Mouse (Mus musculus) C2C12 (cell line): ENCODE data around the gene Myof. TPM values are rescaled to one million over a fixed set of nuclear protein-coding genes. Genes with fewer than 3 reads are reported as not detected.

Experiments
- H3K27me3 ChIP-seq: one replicate; pipeline ENCODE4 v1.6.1; 2011; ENCODE audit not compliant: control insufficient read depth, insufficient read depth, insufficient read length
- H3K36me3 ChIP-seq: one replicate; pipeline ENCODE4 v1.6.1; 2011; ENCODE audit not compliant: control insufficient read depth, insufficient read depth
- H3K4me3 ChIP-seq: one replicate; pipeline ENCODE4 v1.5.1; 2011; ENCODE audit warnings: mild to moderate bottlenecking, control low read depth; ENCODE audit not compliant: poor library complexity, insufficient read depth, severe bottlenecking
- H3K79me2 ChIP-seq: one replicate; pipeline ENCODE4 v1.6.1; 2011; ENCODE audit not compliant: control insufficient read depth, insufficient read depth
- H3K79me3 ChIP-seq: one replicate; pipeline ENCODE4 v1.6.1; 2011; ENCODE audit warnings: low read depth, control low read depth
- H3ac ChIP-seq: one replicate; pipeline ENCODE3; 2011; ENCODE audit warnings: low read depth; ENCODE audit not compliant: control insufficient read depth, insufficient read length
- CEBPB ChIP-seq: IDR thresholded peaks from one replicate; pipeline ENCODE4 v1.6.1; 2011; ENCODE audit warnings: low read depth, mild to moderate bottlenecking, control low read depth, moderate library complexity
- CTCF ChIP-seq: IDR thresholded peaks from one replicate; pipeline ENCODE4 v1.5.1; 2011; ENCODE audit not compliant: control insufficient read depth, insufficient read depth, insufficient read length
- FOSL1 ChIP-seq: IDR thresholded peaks from one replicate; pipeline ENCODE4 v1.8.0; 2011; ENCODE audit warnings: mild to moderate bottlenecking, low read length; ENCODE audit not compliant: poor library complexity, insufficient read depth, severe bottlenecking
- MAX ChIP-seq: IDR thresholded peaks from one replicate; pipeline ENCODE4 v1.6.1; 2011; ENCODE audit warnings: mild to moderate bottlenecking, control low read depth
- MYOD1 ChIP-seq: IDR thresholded peaks from one replicate; pipeline ENCODE4 v1.6.1; 2011; ENCODE audit warnings: low read depth; ENCODE audit not compliant: control insufficient read depth, insufficient read length
- MYOG ChIP-seq: IDR thresholded peaks from one replicate; pipeline ENCODE4 v1.6.1; 2011; ENCODE audit not compliant: control insufficient read depth, insufficient read length; ENCODE audit errors: extremely low read depth
- USF1 ChIP-seq: IDR thresholded peaks from one replicate; pipeline ENCODE4 v1.6.1; 2011; ENCODE audit warnings: low read depth, mild to moderate bottlenecking, control low read depth, moderate library complexity
- polyA plus RNA-seq: library from polyadenylated mRNA; unstranded; fragments of >200 nt; fragmentation: generic; extraction: Trizol; gene quantifications from one replicate; pipeline ENCODE4 v1.2.1, GENCODE M21; 2012; ENCODE audit warnings: missing spikeins

Myof gene
- polyA plus RNA-seq, 1 experiment, result 125 TPM

DNA sequence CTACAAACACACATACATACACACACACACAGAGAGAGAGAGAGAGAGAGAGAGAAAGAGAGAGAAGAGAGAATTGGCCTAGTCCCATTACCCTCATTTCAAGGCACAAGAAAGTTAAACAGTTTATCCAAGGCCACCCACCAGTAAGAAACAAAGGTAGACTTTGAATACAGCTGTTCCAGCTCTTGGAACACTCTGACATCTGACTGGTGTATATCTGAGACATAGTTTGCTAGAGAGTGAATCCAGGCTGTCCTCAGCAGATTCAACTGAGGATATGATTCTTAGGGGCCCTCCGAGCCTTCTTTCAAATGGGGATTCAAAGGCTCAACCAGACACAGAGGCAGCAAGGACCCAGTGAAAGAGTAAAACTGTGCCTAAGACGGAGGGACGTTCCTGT lies 14.1 kb downstream of the Myof start:
- TF ChIP-seq MYOD1 (no peak), CEBPB (no peak), MYOG (no peak), MAX (no peak), USF1 (no peak), FOSL1 (no peak), CTCF (no peak)
- H3K4me3 ChIP-seq, result no peak overlapping the region
- peaks cover 87% of the 10 kb centered on the region for H3K79me2 ChIP-seq
- H3ac ChIP-seq, result no peak overlapping the region
- peaks cover 65% of the 10 kb centered on the region for H3K79me3 ChIP-seq
- no peaks in the 10 kb centered on the region for H3K27me3 ChIP-seq
- H3K36me3 ChIP-seq, result peaks cover 31% of the 10 kb centered on the region

DNA sequence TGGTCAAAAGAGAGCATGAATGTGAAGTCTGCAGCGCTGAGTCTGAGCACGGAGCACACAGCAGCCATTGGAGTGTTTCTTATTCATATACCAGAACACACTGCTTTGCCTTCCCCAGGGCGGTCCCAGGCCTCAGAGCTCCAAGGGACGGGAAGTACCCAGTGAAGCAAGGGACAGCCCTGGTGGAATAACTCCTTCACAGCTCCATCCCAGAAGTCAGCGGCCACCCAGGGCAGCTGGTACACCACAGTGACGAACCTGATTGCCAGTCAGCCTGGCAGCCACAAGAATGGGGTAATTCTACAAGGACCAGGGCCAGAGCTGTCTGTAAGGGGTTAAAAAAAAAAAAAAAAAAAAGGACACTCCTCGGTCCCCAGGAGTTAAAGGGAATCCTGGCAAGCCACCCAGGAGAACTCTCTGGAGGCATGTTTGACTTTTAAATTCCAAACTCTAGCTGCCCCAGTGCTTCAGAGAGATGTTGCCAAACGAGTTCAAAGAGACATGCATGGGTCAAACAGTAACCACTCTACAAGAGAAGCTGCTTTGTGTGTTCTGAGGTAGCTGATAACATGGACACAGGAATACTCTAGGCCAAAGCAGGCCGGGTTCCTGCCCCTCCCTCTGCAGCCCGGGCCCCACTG lies 15.4 kb downstream of the Myof start:
- Histone ChIP-seq H3K27me3 (no peaks in the 10 kb centered on the region), H3K79me3 (peaks cover 59% of the 10 kb centered on the region), H3K36me3 (peaks cover 36% of the 10 kb centered on the region), H3K79me2 (peaks cover 85% of the 10 kb centered on the region), H3ac (no peak overlapping the region), H3K4me3 (no peak overlapping the region)
- TF ChIP-seq MAX, result no peak
- no peak for TF ChIP-seq FOSL1
- TF ChIP-seq CTCF, result no peak

DNA sequence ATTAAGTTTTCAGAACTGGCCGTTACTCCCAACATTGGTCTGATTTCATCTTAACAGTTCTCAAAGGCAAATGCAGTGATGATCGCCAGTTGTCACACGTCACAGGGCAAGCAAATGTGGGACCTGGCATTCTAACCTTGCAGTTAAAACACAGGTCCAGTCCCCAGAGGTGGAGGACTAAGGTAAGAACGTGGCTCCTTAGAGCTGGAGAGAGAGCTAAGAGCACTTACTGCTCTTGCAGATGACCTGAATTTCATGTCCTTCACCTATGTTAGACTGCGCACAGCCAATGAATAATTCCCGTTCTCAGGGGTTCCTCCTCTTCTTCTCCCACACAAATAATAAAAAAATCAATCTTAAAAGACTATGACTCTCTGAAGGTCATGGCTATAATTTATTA lies 16.0 kb downstream of the Myof start:
- H3K79me3 ChIP-seq, result peaks cover 55% of the 10 kb centered on the region
- H3K27me3 ChIP-seq, result no peaks in the 10 kb centered on the region
- peaks cover 43% of the 10 kb centered on the region for H3K36me3 ChIP-seq
- no peak overlapping the region for H3K4me3 ChIP-seq
- peaks cover 84% of the 10 kb centered on the region for H3K79me2 ChIP-seq
- H3ac ChIP-seq, result no peak overlapping the region
- TF ChIP-seq FOSL1 (no peak), CTCF (no peak), USF1 (no peak), CEBPB (no peak), MYOD1 (no peak), MAX (no peak), MYOG (no peak)

DNA sequence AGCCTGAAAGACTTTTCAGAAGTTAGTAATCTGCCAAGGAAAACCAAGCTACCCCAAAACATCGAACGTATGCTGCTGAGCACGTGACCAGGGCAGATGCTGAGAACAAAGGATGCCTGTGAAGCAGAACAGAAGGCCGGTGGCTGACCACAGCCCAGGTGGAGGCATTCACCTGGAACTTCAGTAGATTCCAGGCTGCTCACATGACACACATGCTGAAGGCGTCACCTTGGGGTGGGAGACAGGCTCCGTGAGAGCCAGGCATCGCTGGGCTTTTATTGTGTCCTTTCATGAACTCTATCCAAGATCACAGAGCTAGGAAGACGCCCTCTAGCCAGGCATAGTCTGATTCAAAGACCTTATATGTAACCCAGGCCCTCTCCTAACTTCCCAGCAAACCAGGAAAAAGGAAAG lies 17.2 kb downstream of the Myof start:
- H3K27me3 ChIP-seq, result no peaks in the 10 kb centered on the region
- no peak overlapping the region for H3ac ChIP-seq
- no peak overlapping the region for H3K4me3 ChIP-seq
- H3K79me3 ChIP-seq, result peaks cover 49% of the 10 kb centered on the region
- H3K36me3 ChIP-seq, result peaks cover 40% of the 10 kb centered on the region
- TF ChIP-seq MAX, result no peak
- H3K79me2 ChIP-seq, result peaks cover 76% of the 10 kb centered on the region

DNA sequence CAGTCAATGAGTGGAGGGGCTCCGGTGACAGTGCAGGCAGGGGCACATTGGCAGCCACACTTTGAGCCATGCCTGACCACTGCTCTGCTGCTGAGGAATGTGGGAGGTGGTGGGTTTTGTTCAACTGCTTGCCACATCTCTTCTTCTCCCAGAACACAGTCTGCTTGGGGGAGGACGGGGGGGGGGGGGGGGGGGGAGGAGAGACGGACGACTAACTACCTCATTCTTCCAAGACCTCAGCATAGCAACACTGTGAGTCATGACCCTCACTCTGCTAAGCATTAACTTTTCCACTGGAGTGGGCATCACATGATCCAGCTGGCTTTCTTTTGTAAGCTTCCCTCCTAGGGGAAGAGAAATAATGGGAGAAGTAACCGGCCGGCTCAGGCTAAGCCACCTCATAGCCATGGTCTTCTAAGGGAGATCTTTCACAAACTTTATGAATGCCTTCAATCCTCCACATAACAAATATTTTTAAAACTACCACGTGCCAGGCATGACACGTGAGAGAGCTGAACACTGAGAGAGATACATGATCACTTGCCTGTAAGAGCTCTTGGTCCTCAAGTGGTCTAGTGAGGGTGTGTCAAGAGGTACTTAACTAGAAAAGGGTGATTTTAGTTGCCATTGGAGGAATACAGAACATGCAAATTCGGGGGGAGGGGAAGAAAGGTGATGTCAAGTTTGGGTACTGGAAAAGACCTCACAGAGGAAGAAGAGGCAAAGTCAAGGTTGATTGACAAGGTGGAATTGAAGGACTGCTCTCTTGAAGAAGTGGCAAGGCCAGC lies 17.9 kb downstream of the Myof start:
- Histone ChIP-seq H3K79me3 (peaks cover 42% of the 10 kb centered on the region), H3K27me3 (no peaks in the 10 kb centered on the region), H3K36me3 (peaks cover 40% of the 10 kb centered on the region), H3K79me2 (peaks cover 72% of the 10 kb centered on the region), H3K4me3 (no peak overlapping the region), H3ac (no peak overlapping the region)
- no peak for TF ChIP-seq CTCF
- TF ChIP-seq CEBPB, result peak; percentile 69
- peak; percentile 95 for TF ChIP-seq USF1
- TF ChIP-seq FOSL1, result peak; percentile 80
- peak; percentile 34 for TF ChIP-seq MYOD1
- peak; percentile 73 for TF ChIP-seq MAX
- TF ChIP-seq MYOG, result no peak

DNA sequence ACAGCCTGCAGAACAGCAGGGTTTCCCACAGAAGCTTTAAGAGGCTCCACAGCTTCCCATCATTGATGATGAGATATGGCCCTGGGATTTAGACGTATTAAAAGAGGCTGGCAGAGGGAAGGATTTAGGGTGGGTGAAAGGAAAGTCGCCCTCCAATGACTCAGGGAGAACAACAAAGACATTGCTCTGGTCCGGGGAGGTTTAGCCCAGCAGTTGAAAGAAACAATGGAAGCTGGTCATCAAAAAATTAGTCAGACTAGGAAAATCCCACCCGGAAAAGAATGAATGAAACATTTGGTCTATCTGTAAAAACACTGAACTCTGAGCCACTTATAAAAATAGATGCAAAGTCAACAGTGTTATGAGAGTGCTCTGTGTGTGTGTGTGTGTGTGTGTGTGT lies 19.8 kb downstream of the Myof start:
- Histone ChIP-seq H3K79me2 (peaks cover 70% of the 10 kb centered on the region), H3K4me3 (no peak overlapping the region)
- TF ChIP-seq CTCF, result no peak
- TF ChIP-seq MAX, result no peak
- TF ChIP-seq MYOD1, result no peak
- TF ChIP-seq USF1, result no peak
- TF ChIP-seq MYOG, result no peak
- no peak for TF ChIP-seq CEBPB
- TF ChIP-seq FOSL1, result no peak

More for the DNA sequence above, 19.8 kb downstream of the Myof start:
- Histone ChIP-seq H3K79me3 (peaks cover 36% of the 10 kb centered on the region), H3K27me3 (no peaks in the 10 kb centered on the region), H3K36me3 (peaks cover 43% of the 10 kb centered on the region), H3ac (no peak overlapping the region)
